Mouse (Mus musculus) layer of hippocampus, postnatal 36 days (tissue): Measurements from ENCODE around the gene Hibadh. TPM values are rescaled to one million over a fixed set of nuclear protein-coding genes. Genes with fewer than 3 reads are reported as not detected.

Experiments
- DNase-seq, 2 experiments: peaks; one replicate each; pipeline ENCODE4 v3.0.0; 2022
- total RNA-seq, 2 experiments: library from RNA; stranded (reverse); gene quantifications; 2 replicates each; pipeline ENCODE4 v1.2.3; 2021

Gene Hibadh
- total RNA-seq, 2 experiments from 2014 or later: 45.5 to 48.4 TPM

- no peak for DNase-seq
Measured at GRCm38 (mm10) chr6:52567327-52568299, 72.6 kb downstream of the Hibadh start.

- no peak for DNase-seq
Measured at GRCm38 (mm10) chr6:52565210-52565609, 75.0 kb downstream of the Hibadh start.

DNA sequence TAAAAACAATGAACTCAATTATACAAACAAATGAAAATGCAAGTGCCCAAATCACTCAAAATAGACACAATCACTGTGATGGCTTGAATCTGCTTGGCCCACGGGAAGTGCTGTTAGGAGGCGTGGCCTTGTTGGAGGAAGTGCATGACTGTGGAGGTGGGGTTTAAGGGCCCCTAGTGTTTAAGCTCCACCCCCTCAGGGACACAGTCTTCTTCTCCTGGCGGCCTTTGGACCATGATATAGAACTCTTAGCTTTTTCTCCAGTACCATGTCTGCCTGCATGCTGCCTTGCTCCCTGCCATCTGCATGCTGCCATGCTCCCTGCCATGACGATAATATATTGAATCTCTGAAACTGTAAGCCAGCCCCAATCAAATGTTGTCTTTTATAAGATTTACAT lies 77.2 kb downstream of the Hibadh start:
- no peak for DNase-seq

GRCm38 (mm10) chr6:52559041-52559440 lies 81.1 kb downstream of the Hibadh start:
- DNase-seq: no peak

DNA sequence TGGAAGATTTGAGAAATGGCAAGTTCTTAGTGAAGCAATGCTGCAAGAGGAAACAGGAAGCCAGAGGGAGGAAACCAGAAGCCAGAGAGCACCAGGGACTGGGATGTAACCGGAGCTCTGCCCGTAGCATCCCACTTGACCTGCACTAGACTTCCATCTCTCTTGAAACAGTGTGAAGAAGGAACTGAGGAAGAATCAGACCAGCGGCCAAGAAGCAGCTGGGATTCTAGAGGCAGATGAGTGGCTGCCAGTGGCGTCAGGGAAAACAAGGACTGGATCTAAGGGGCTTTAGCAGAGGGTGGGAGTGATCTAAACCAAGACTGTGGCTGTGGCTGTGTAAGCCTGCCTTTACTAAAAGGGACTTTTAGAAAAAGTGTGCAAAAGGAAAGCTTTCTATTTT lies 95.8 kb downstream of the Hibadh start:
- no peak for DNase-seq

DNA sequence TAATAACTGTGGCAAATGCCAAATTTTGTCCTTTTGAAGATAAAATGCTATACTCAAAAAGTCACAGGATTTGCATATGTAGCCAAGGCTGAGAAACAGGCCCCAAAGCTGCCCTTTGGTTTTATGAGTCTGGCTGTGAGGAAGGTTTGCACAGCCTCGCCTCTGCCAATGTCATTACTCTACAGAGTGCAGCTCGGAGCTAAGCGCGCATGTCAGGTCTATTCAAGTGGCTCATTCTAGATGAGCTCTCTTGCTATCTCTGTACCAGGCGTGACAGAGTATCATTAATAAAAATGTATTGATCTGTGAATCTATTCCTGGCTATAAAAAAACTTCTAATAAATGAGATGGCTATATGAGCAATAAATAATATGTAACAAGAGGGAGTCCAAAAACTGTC lies 97.7 kb downstream of the Hibadh start:
- no peak for DNase-seq

GRCm38 (mm10) chr6:52539911-52540310 lies 100.3 kb downstream of the Hibadh start:
- no peak for DNase-seq

DNA sequence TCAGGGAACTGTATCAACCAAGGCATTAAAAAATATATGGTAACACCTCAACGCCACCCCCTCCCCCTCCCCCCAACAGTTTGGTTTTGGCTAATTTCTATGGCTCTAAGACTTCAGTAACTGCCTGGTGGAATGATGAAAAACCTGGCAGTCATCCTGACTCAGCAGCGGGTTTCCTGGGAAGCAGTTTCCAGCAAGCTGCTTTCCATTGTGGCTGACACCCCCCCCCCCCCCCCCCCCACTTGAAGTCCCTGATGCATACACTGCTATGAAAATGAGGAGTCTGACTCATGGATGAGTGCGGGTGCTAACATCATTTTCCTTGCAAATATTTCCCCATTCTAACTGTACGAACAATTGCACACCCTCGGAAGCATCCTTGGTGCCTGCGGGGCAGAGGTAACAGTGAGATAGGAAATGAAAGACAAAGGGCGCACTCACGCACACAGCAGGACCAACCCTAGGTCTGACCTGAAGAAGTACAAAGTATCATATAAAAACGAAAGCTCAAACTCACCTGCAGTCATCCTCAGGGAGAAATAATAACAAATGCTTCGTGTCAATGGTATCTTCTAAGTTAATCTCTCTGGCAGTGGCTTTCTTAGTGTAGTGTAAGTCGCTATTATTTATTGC lies 105.0 kb downstream of the Hibadh start:
- no peak for DNase-seq

- no peak for DNase-seq
Measured at GRCm38 (mm10) chr6:52532144-52532492, 108.1 kb downstream of the Hibadh start.

DNA sequence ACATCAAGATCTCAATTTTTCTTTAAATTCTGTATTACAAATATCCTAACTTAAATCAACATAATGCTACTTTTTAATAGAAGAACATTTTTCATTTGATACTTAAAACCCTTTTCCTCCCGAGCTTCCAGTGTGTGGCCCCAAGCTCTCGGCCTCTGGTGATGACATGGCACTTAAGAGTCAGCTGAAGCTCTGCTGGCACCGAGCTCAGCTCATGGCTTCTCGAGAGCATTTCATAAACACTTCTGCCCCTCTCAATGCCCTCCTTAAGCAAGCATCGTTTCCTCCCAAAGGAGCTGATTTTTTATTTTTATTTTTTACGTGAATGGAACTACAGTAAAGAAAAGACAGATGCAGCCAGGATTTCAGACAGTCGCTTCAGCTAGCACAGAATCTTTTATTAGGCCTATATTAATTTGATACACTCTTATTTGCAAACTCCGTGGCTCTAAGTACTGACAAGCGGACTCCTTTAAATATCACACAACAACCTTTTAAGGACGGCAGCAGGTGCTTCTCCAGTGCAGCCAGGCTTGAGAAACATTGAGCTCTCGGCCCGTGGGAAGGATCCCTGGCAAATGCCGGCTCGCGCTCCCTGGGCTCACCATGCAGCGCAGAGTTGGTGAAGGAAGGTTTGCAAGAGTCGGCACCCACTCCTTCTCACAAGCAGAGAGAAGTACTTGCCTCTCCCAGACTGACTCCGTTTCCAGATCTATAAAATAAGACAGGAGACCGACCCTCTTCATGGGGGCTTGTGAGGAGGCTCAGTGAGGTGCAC lies 108.6 kb downstream of the Hibadh start:
- DNase-seq: no peak

GRCm38 (mm10) chr6:52530861-52531260 lies 109.3 kb downstream of the Hibadh start:
- DNase-seq: no peak

GRCm38 (mm10) chr6:52524226-52524625 lies 116.0 kb downstream of the Hibadh start:
- DNase-seq: no peak

DNA sequence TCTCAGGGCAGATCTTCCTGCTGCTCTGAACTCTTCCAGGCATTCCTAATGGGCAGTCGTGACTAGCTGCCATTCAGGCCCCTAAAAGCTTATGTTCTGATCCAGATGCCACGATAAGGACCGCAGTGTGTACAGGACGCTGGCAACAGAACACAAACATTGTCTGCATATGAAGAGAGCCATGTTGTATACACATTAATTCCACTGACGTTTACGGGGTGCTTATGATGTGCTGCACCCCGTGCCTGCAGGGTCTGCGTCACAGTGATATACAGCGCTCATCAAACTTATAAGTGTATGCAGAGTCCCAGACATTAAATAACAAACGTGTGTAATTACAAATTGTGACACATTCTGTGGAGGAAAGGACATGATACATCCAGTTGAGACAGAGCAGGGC lies 121.5 kb downstream of the Hibadh start:
- no peak for DNase-seq

DNA sequence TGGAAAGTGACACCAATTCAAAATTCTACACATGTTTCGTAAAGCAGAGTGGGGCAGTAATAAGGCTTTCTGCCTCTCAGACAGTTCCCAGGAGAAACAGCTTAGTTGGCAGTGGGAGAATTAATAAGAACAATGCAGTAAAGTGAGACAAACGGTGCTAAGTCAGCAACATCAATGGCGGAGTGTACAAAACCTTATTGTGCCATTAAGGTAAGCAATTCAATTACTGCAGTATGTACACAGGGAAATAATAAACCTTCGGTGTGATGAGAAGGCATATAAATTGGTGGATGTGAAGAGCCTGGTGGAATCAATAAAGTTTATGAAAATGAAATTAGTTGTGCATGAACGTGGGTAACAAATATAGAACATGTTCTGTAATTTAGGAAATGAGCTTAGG lies 122.9 kb downstream of the Hibadh start:
- DNase-seq: no peak

- DNase-seq: no peak
Measured at GRCm38 (mm10) chr6:52513876-52514405, 126.2 kb downstream of the Hibadh start.

DNA sequence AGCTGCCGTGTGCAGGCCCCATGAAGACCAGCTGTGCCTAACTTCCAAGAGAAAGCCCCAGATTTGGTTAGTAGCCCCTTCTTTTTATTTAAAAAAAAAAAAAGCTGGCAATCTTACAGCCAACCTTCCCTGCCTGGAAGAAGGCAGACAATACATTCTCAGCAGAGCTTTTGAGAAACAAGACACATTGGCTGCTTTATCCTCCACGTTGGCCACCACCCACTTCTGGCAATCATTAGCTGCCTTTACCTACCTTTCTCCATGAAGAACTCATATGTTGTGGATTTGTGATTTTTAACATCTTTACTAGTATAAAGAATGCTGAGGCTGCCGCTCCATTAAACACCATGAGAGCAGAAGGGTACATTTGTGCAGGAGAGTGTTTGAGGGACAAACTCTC lies 131.4 kb downstream of the Hibadh start:
- DNase-seq: no peak

GRCm38 (mm10) chr6:52507946-52508345 lies 132.2 kb downstream of the Hibadh start:
- DNase-seq: no peak

DNA sequence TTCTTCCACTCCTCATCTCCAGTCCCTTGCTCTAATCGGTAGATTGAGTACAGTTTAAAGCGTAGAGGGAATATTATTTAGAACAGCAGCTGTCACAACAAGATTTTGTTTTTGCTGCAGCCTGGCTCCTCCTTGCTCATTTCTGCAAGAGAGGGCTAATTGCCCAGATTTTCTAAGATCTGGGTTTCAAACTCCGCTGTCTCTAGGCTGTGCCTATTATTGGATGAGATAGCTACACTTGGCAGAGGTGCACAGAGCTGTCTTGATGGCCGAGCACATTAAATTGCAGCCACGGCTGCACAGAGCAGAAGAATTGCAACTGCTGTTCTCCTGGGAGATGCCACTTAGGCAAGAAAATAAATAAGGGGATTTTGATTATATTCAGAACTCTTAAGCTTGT lies 133.0 kb downstream of the Hibadh start:
- peak; percentile 2 to 7 for DNase-seq

GRCm38 (mm10) chr6:52505777-52506755 lies 134.1 kb downstream of the Hibadh start:
- no peak for DNase-seq

DNA sequence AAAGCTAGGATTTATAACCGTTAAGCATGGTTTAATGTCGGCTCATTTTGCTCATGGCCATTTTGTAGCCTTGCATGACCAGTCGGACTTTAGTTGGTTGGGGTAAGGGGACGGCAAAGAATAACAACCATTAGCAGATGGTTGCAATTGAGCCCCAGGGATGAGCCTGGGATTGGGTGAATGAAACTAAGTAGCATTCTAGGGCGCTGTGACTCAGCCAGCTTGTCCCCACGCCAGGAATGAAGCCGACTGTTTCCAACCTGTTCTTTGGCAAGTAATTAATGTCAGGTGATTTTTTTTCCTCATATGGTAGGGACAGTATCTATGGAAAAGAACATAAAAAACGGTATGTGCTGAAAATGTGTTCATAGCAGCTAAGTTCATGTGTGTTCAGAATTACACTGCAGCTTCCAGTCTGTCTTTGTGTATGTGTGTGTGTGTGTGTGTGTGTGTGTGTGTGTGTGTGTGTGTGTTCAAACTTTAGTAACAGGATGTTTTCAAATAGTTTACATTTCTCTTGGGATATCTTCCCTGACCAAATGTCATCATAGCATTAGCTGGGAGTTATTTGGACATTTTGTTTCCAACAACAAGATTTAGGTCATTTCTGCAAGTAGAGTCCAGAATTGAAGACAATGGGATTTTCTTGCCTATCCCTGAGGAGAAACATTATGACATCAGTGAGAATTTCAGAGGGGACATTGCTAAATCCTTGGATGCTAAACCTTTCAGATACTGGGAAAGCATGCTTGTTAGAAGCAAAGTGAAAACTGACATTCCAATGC lies 135.3 kb downstream of the Hibadh start:
- peak in 1 of 2 experiments; percentile 1 for DNase-seq

- no peak for DNase-seq
Measured at GRCm38 (mm10) chr6:52502986-52503385, 137.2 kb downstream of the Hibadh start.
